Mouse (Mus musculus): ENCODE measurements around the gene Aaed1.

- TF ChIP-seq POLR2A (IDR thresholded peaks at IDR 0.05; ENCODE audit: borderline replicate concordance, extremely low read depth, low read depth, low read length) (no peak), CTCF (IDR thresholded peaks at IDR 0.05; ENCODE audit: insufficient read depth, low read length) (no peak)
Observed at GRCm38 (mm10) chr13:64362139-64362538, 49.6 kb upstream of the Aaed1 start.
